Mouse (Mus musculus): ENCODE data around the gene Pgghg. TPM values are rescaled to one million over a fixed set of nuclear protein-coding genes. Genes with fewer than 3 reads are reported as not detected.

The Pgghg gene
- polyA plus RNA-seq, 1 experiment from 2014 or later, result 23.5 TPM

GRCm38 (mm10) chr7:140949824-140950530, 8.8 kb downstream of the Pgghg start, which contains the start of gene Ifitm5:
Gene Ifitm5 (minus strand): TSS chr7:140950291.
- Histone ChIP-seq H3K9ac (no peak within 1 kb of the TSS), H3K4me2 (peak within 1 kb of the TSS; percentile 29; the same call in 1 of the 2 replicates)
- 50% methylated on average over 16 of the region's 16 CpGs for WGBS

DNA sequence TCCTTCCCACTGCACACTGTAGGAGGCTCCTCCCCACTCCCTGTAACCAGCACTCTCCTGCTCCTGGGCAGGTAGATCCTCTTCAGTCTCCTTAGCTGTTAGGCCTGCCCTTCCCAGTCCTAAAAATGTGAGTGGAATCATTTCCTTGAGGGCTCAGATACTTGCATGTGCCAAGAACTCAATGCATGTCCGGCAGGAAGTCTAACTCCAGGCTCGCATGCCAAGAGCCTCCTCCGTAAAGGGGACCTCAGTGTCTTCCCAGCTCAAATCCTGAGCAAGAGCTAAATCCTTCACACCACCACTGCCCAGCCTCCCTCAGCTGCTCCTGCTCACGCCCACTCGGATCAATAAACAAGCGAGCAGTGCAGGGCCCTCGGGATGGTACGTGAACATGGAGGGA, 9.9 kb downstream of the Pgghg start:
- Histone ChIP-seq H3K9ac (no peak overlapping the region), H3K27ac (peak overlapping the region; percentile 78; the same call in 1 of the 2 replicates), H3K27me3 (no peaks in the 10 kb centered on the region), H3K4me2 (peak overlapping the region; percentile 29; the same call in 1 of the 2 replicates), H3K4me3 (replicated peaks) (no peak overlapping the region), H3K36me3 (peaks cover 49% of the 10 kb centered on the region), H3K9me3 (replicated peaks) (no peaks in the 10 kb centered on the region), H3K4me1 (peaks cover 59% of the 10 kb centered on the region)
- ATAC-seq (replicated peaks; ENCODE audit: low FRiP score), result no peak
- whole genome bisulfite sequencing, result 20% methylated on average over 8 of the region's 8 CpGs

More at GRCm38 (mm10) chr7:140949824-140950530, 8.8 kb downstream of the Pgghg start, which contains the start of gene Ifitm5:
- ATAC-seq (replicated peaks; ENCODE audit: low FRiP score), result no peak
- H3K36me3 ChIP-seq, result peaks cover 60% of the 10 kb centered on the region
- H3K4me1 ChIP-seq, result peaks cover 51% of the 10 kb centered on the region
- peak within 1 kb of the TSS; percentile 78; the same call in 1 of the 2 replicates for H3K27ac ChIP-seq
- H3K9me3 ChIP-seq (replicated peaks), result no peaks in the 10 kb centered on the region
- no peaks in the 10 kb centered on the region for H3K27me3 ChIP-seq
- H3K4me3 ChIP-seq (replicated peaks), result no peak within 1 kb of the TSS

- Histone ChIP-seq H3K9ac (no peak overlapping the region), H3K36me3 (peaks cover 42% of the 10 kb centered on the region), H3K27ac (peak overlapping the region; percentile 78; the same call in 1 of the 2 replicates), H3K4me1 (peaks cover 65% of the 10 kb centered on the region), H3K27me3 (no peaks in the 10 kb centered on the region), H3K4me3 (replicated peaks) (no peak overlapping the region), H3K9me3 (replicated peaks) (no peaks in the 10 kb centered on the region), H3K4me2 (no peak overlapping the region)
- 62% methylated on average over 6 of the region's 6 CpGs for WGBS
- ATAC-seq (replicated peaks; ENCODE audit: low FRiP score), result no peak
These were observed 10.6 kb downstream of the Pgghg start for GRCm38 (mm10) chr7:140951765-140952164.

GRCm38 (mm10) chr7:140952441-140952840, 11.2 kb downstream of the Pgghg start:
- no peaks in the 10 kb centered on the region for H3K9me3 ChIP-seq (replicated peaks)
- H3K36me3 ChIP-seq, result peaks cover 35% of the 10 kb centered on the region
- H3K27ac ChIP-seq, result peak overlapping the region; percentile 22; the same call in 1 of the 2 replicates
- no peak for ATAC-seq (replicated peaks; ENCODE audit: low FRiP score)
- H3K4me3 ChIP-seq (replicated peaks), result no peak overlapping the region
- no peak overlapping the region for H3K9ac ChIP-seq
- peaks cover 65% of the 10 kb centered on the region for H3K4me1 ChIP-seq
- H3K4me2 ChIP-seq, result no peak overlapping the region
- H3K27me3 ChIP-seq, result no peaks in the 10 kb centered on the region
- 80% methylated on average over 7 of the region's 7 CpGs for WGBS

- peaks cover 65% of the 10 kb centered on the region for H3K4me1 ChIP-seq
- no peak overlapping the region for H3K9ac ChIP-seq
- H3K4me2 ChIP-seq, result peak overlapping the region; percentile 88
- WGBS, result 77% methylated on average over 11 of the region's 11 CpGs
- no peak for ATAC-seq (replicated peaks; ENCODE audit: low FRiP score)
- no peaks in the 10 kb centered on the region for H3K9me3 ChIP-seq (replicated peaks)
- H3K4me3 ChIP-seq (replicated peaks), result 0 out of 2 replicates have a peak overlapping the region, but pooled peaks have one; percentile 59
- no peak overlapping the region for H3K27ac ChIP-seq
- H3K27me3 ChIP-seq, result no peaks in the 10 kb centered on the region
- peaks cover 28% of the 10 kb centered on the region for H3K36me3 ChIP-seq
These were observed 11.9 kb downstream of the Pgghg start for GRCm38 (mm10) chr7:140953133-140953532.

DNA sequence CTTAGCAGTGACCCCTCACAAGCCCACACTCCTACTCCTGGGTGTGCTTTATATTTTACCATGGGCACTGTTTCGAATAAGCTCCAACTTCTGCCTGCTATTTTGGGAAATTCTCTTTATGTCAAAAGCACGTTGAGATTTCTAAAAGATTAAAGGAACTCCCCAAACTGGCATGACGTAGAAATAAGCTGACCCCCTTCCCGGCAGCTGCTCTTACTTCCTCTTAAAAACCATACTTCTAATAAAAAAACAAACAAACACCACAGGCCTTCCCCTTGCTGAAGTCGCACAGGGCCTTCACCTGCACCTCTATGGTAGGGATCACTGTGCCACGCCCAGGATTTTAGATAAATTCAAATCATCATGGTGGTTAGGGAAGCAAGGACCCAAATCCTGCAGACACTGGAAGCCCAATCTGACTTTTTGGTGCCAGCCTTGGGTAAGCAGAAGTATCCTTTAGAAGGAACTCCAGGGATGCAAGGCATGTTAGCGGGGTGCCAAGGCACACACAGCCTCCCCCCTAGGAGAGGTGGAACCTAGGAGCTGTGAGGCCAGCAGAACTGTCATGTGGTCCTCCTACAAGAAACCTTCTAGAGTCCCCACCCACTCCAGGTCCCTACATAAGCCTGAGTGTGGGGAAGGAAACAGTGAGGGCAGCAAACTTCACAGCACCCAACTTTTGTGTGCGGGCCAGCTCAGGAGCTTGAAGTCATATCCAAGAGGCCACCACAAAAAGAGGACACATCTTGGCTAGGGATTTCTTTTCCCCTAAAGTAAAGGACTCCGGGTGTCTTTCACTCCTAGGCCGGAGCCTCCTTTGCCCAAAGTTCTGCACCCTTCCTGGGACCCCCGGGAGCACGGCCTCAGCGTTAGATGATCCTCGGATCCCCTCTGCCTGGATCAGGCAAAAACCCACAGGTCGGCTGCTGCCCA, 12.9 kb downstream of the Pgghg start:
- H3K36me3 ChIP-seq, result peaks cover 19% of the 10 kb centered on the region
- no peaks in the 10 kb centered on the region for H3K27me3 ChIP-seq
- peak overlapping the region; percentile 88 for H3K4me2 ChIP-seq
- H3K9me3 ChIP-seq (replicated peaks), result no peaks in the 10 kb centered on the region
- peak overlapping the region; percentile 59 for H3K4me3 ChIP-seq (replicated peaks)
- H3K27ac ChIP-seq, result peak overlapping the region; percentile 25
- peak overlapping the region; percentile 70 for H3K9ac ChIP-seq
- no peak for ATAC-seq (replicated peaks; ENCODE audit: low FRiP score)
- peaks cover 71% of the 10 kb centered on the region for H3K4me1 ChIP-seq
- WGBS, result 52% methylated on average over 15 of the region's 15 CpGs

DNA sequence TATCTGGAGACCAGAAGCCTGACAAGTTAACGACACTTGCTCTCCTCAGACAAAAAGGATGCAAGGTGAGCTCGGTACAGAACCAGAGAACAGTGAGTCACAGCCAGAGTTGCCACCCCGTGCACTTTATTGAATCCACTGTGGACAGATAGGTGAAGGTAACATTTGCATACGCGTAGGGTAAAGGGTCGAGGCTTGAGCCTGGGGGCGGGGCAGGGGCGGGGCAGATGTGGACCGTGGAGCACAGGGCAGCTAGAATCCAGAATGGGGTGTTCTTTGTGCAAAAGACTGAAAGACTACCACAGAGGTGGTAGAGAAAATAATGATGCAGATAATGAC, 13.5 kb downstream of the Pgghg start:
- H3K4me1 ChIP-seq, result peaks cover 76% of the 10 kb centered on the region
- 2% methylated on average over 9 of the region's 9 CpGs for WGBS
- H3K4me2 ChIP-seq, result peak overlapping the region; percentile 88
- ATAC-seq (replicated peaks; ENCODE audit: low FRiP score), result 0 out of 2 replicates have a peak, but pooled peaks have one; percentile 23
- peak overlapping the region; percentile 59 for H3K4me3 ChIP-seq (replicated peaks)
- H3K9me3 ChIP-seq (replicated peaks), result no peaks in the 10 kb centered on the region
- peak overlapping the region; percentile 94 for H3K27ac ChIP-seq
- no peaks in the 10 kb centered on the region for H3K27me3 ChIP-seq
- H3K9ac ChIP-seq, result peak overlapping the region; percentile 70
- peaks cover 13% of the 10 kb centered on the region; the same call in 1 of the 2 replicates for H3K36me3 ChIP-seq

DNA sequence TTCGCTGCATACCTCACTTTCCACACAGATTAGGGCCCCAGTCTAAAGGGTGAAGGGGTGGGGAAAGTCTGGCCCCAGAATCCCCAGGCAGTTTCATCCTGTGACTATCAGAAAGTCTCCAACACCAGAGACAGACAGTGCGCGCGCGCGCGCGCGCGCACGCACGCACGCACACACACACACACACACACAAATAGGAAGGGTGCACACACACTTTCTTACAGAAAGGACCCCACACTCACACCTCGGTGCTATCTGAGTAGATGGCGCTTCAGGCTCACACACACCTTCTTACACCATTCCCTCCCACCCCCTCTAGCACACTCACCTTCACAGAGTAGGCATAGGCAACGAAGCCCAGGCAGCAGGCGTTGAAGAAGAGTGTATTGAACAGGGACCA, 14.2 kb downstream of the Pgghg start:
- peaks cover 9% of the 10 kb centered on the region; the same call in 1 of the 2 replicates for H3K36me3 ChIP-seq
- peaks cover 72% of the 10 kb centered on the region for H3K4me1 ChIP-seq
- peak overlapping the region; percentile 88 for H3K4me2 ChIP-seq
- no peaks in the 10 kb centered on the region for H3K9me3 ChIP-seq (replicated peaks)
- peak overlapping the region; percentile 70 for H3K9ac ChIP-seq
- H3K27ac ChIP-seq, result peak overlapping the region; percentile 94
- ATAC-seq (replicated peaks; ENCODE audit: low FRiP score), result peak; percentile 33
- WGBS, result under 1% methylated on average over 17 of the region's 17 CpGs
- H3K4me3 ChIP-seq (replicated peaks), result peak overlapping the region; percentile 59
- no peaks in the 10 kb centered on the region for H3K27me3 ChIP-seq

- Histone ChIP-seq H3K27ac (peak within 1 kb of the TSS; percentile 94), H3K4me2 (peak within 1 kb of the TSS; percentile 88), H3K9me3 (replicated peaks) (no peaks in the 10 kb centered on the region), H3K9ac (peak within 1 kb of the TSS; percentile 70), H3K4me3 (replicated peaks) (peak within 1 kb of the TSS; percentile 59), H3K36me3 (peaks cover 9% of the 10 kb centered on the region; the same call in 1 of the 2 replicates), H3K4me1 (peaks cover 65% of the 10 kb centered on the region), H3K27me3 (no peaks in the 10 kb centered on the region)
- WGBS, result 9% methylated on average over 11 of the region's 11 CpGs
- ATAC-seq (replicated peaks; ENCODE audit: low FRiP score), result peak; percentile 89
These were observed 14.8 kb downstream of the Pgghg start, which contains the start of the genes Gm45717 and Ifitm2 for GRCm38 (mm10) chr7:140955758-140956555. Gene Gm45717 (minus strand): TSS chr7:140955937. Gene Ifitm2 (minus strand): TSS chr7:140955987.

GRCm38 (mm10) chr7:140956556-140956869, 15.3 kb downstream of the Pgghg start:
- no peaks in the 10 kb centered on the region for H3K9me3 ChIP-seq (replicated peaks)
- no peak overlapping the region for H3K4me3 ChIP-seq (replicated peaks)
- no peaks in the 10 kb centered on the region for H3K27me3 ChIP-seq
- ATAC-seq (replicated peaks; ENCODE audit: low FRiP score), result no peak
- H3K27ac ChIP-seq, result peak overlapping the region; percentile 94
- 39% methylated on average over 6 of the region's 6 CpGs for WGBS
- H3K9ac ChIP-seq, result peak overlapping the region; percentile 12; the same call in 1 of the 2 replicates
- H3K36me3 ChIP-seq, result peaks cover 9% of the 10 kb centered on the region; the same call in 1 of the 2 replicates
- peak overlapping the region; percentile 88 for H3K4me2 ChIP-seq
- peaks cover 60% of the 10 kb centered on the region for H3K4me1 ChIP-seq

All from kidney, embryonic 15.5 days (tissue).